Mouse (Mus musculus): ENCODE results near the gene Nifk. TPM values are rescaled to one million over a fixed set of nuclear protein-coding genes. Genes with fewer than 3 reads are reported as not detected.

The Nifk gene
- polyA plus RNA-seq, 1 experiment: 36.4 TPM

DNA sequence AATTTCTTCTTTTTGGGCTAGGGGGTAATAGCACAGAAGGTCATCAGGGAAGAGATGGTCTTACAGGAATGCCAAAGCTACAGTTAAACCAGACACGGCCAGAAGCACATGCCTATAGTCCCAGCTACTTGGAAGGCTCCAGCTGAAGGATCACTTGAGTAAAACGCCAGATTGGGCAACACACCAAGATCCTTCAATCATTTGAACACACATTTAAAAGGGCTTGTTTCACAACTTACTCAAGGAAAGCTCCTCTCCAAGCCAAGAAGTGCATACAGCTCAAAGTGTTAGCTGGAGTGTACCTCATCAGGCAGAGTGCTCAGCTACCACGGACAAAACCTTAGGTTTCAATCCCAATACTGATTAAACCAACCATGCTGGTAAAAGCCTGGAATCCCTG lies 25.0 kb upstream of the Nifk start:
- Histone ChIP-seq H3ac (ENCODE audit: control insufficient read depth, insufficient read length, low read depth) (no peak overlapping the region), H3K27me3 (ENCODE audit: control insufficient read depth, insufficient read depth, insufficient read length) (no peaks in the 10 kb centered on the region), H3K79me2 (ENCODE audit: control insufficient read depth, insufficient read depth) (no peaks in the 10 kb centered on the region), H3K4me3 (ENCODE audit: insufficient read depth, poor library complexity, severe bottlenecking) (no peak overlapping the region), H3K36me3 (ENCODE audit: control insufficient read depth, insufficient read depth) (peaks cover 69% of the 10 kb centered on the region), H3K79me3 (ENCODE audit: low read depth) (no peaks in the 10 kb centered on the region)
- no peak for TF ChIP-seq CEBPB (IDR thresholded peaks at IDR 0.05; ENCODE audit: low read depth)
- TF ChIP-seq MYOD1 (IDR thresholded peaks at IDR 0.05; ENCODE audit: control insufficient read depth, insufficient read length, low read depth): no peak
- no peak for TF ChIP-seq USF1 (IDR thresholded peaks at IDR 0.05; ENCODE audit: low read depth)
- no peak for TF ChIP-seq MYOG (IDR thresholded peaks at IDR 0.05; ENCODE audit: control insufficient read depth, extremely low read depth, insufficient read length)
- TF ChIP-seq MAX (IDR thresholded peaks at IDR 0.05): no peak
- no peak for TF ChIP-seq CTCF (IDR thresholded peaks at IDR 0.05; ENCODE audit: control insufficient read depth, insufficient read depth, insufficient read length)
- no peak for TF ChIP-seq FOSL1 (IDR thresholded peaks at IDR 0.05; ENCODE audit: insufficient read depth, low read length, poor library complexity, severe bottlenecking)

- no peak for TF ChIP-seq USF1 (IDR thresholded peaks at IDR 0.05; ENCODE audit: low read depth)
- no peaks in the 10 kb centered on the region for H3K79me3 ChIP-seq (ENCODE audit: low read depth)
- peaks cover 79% of the 10 kb centered on the region for H3K36me3 ChIP-seq (ENCODE audit: control insufficient read depth, insufficient read depth)
- no peak overlapping the region for H3ac ChIP-seq (ENCODE audit: control insufficient read depth, insufficient read length, low read depth)
- H3K27me3 ChIP-seq (ENCODE audit: control insufficient read depth, insufficient read depth, insufficient read length): no peaks in the 10 kb centered on the region
- H3K79me2 ChIP-seq (ENCODE audit: control insufficient read depth, insufficient read depth): no peaks in the 10 kb centered on the region
- no peak overlapping the region for H3K4me3 ChIP-seq (ENCODE audit: insufficient read depth, poor library complexity, severe bottlenecking)
Observed at GRCm38 (mm10) chr1:118297719-118298118, 23.9 kb upstream of the Nifk start.

- Histone ChIP-seq H3K79me2 (ENCODE audit: control insufficient read depth, insufficient read depth) (peaks cover 47% of the 10 kb centered on the region), H3K79me3 (ENCODE audit: low read depth) (peaks cover 38% of the 10 kb centered on the region), H3ac (ENCODE audit: control insufficient read depth, insufficient read length, low read depth) (peak overlapping the region; percentile 97), H3K27me3 (ENCODE audit: control insufficient read depth, insufficient read depth, insufficient read length) (no peaks in the 10 kb centered on the region), H3K36me3 (ENCODE audit: control insufficient read depth, insufficient read depth) (peaks cover 30% of the 10 kb centered on the region), H3K4me3 (ENCODE audit: insufficient read depth, poor library complexity, severe bottlenecking) (peak overlapping the region; percentile 87)
- peak; percentile 99 for TF ChIP-seq MAX (IDR thresholded peaks at IDR 0.05)
- TF ChIP-seq USF1 (IDR thresholded peaks at IDR 0.05; ENCODE audit: low read depth): peak; percentile 9
- TF ChIP-seq CTCF (IDR thresholded peaks at IDR 0.05; ENCODE audit: control insufficient read depth, insufficient read depth, insufficient read length): no peak
Observed at GRCm38 (mm10) chr1:118310780-118311621, 10.6 kb upstream of the Nifk start.

DNA sequence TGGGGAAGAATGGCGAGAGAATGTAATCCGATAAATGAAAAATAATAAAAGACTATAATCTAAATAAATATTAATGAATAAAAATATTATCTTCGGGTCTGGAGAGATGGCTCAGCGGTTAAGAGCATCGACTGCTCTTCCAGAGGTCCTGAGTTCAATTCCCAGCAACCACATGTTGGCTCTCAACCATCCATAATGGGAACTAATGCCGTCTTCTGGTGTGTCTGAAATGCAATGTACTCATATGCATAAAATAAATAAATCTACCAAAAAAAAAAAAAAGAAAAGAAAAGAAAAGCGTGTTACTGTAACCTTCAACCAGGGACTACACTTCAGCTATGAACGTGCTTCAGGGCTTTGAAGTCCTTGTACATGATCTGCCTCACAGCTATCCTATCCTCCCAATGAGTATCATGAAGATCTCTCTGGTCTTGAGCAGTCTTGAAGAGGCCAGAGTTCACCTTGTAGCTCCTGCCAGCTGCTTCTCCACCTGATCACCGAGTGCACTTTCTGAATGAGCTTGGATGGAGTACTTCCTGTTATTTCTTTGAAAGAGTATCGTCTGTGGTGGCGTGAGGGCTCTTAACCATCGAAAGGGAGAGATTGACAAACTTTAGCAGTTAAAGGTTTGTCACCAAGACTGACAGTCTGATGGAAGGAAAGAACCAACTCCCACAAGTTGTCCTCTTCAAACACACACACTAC lies 9.9 kb upstream of the Nifk start, which contains the start of gene Tsn:
Gene Tsn (minus strand): TSS at position 118 of the 705 bp plus-strand sequence.
- Histone ChIP-seq H3K79me2 (ENCODE audit: control insufficient read depth, insufficient read depth) (peaks cover 40% of the 10 kb centered on the region), H3K4me3 (ENCODE audit: insufficient read depth, poor library complexity, severe bottlenecking) (peak within 1 kb of the TSS; percentile 87)
- TF ChIP-seq MYOG (IDR thresholded peaks at IDR 0.05; ENCODE audit: control insufficient read depth, extremely low read depth, insufficient read length) (no peak), CEBPB (IDR thresholded peaks at IDR 0.05; ENCODE audit: low read depth) (no peak), CTCF (IDR thresholded peaks at IDR 0.05; ENCODE audit: control insufficient read depth, insufficient read depth, insufficient read length) (no peak), USF1 (IDR thresholded peaks at IDR 0.05; ENCODE audit: low read depth) (no peak)

DNA sequence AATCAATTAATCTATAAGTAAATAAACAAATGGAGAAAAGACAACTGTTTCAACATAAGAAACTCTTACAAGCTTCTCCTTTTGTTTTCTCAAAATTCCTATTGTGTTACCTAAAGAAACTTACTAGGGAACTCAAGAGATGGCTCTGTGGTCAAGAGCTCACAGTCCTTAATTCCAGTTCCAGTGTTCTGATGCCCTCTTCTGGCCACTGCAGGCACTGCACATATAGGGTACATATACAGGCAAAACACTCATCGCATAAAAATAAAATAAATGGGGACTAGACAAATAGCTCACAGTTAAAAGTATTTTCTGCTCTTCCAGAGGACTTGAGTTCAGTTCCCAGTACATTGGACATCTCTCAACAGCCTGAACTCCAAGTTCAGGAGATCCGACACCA lies 943 bp upstream of the Nifk start:
- H3K79me3 ChIP-seq (ENCODE audit: low read depth): peaks cover 40% of the 10 kb centered on the region
- TF ChIP-seq CEBPB (IDR thresholded peaks at IDR 0.05; ENCODE audit: low read depth): no peak
- no peak for TF ChIP-seq MYOG (IDR thresholded peaks at IDR 0.05; ENCODE audit: control insufficient read depth, extremely low read depth, insufficient read length)
- no peak for TF ChIP-seq USF1 (IDR thresholded peaks at IDR 0.05; ENCODE audit: low read depth)
- TF ChIP-seq MAX (IDR thresholded peaks at IDR 0.05): no peak
- TF ChIP-seq CTCF (IDR thresholded peaks at IDR 0.05; ENCODE audit: control insufficient read depth, insufficient read depth, insufficient read length): no peak
- TF ChIP-seq MYOD1 (IDR thresholded peaks at IDR 0.05; ENCODE audit: control insufficient read depth, insufficient read length, low read depth): no peak
- TF ChIP-seq FOSL1 (IDR thresholded peaks at IDR 0.05; ENCODE audit: insufficient read depth, low read length, poor library complexity, severe bottlenecking): no peak
- H3K27me3 ChIP-seq (ENCODE audit: control insufficient read depth, insufficient read depth, insufficient read length): no peaks in the 10 kb centered on the region
- no peak overlapping the region for H3K4me3 ChIP-seq (ENCODE audit: insufficient read depth, poor library complexity, severe bottlenecking)
- peaks cover 29% of the 10 kb centered on the region for H3K36me3 ChIP-seq (ENCODE audit: control insufficient read depth, insufficient read depth)
- H3ac ChIP-seq (ENCODE audit: control insufficient read depth, insufficient read length, low read depth): no peak overlapping the region
- H3K79me2 ChIP-seq (ENCODE audit: control insufficient read depth, insufficient read depth): peaks cover 42% of the 10 kb centered on the region

More for the DNA sequence above, 9.9 kb upstream of the Nifk start, which contains the start of gene Tsn:
- Histone ChIP-seq H3ac (ENCODE audit: control insufficient read depth, insufficient read length, low read depth) (peak within 1 kb of the TSS; percentile 97), H3K36me3 (ENCODE audit: control insufficient read depth, insufficient read depth) (peaks cover 25% of the 10 kb centered on the region), H3K27me3 (ENCODE audit: control insufficient read depth, insufficient read depth, insufficient read length) (no peaks in the 10 kb centered on the region), H3K79me3 (ENCODE audit: low read depth) (peaks cover 31% of the 10 kb centered on the region)
